Mouse (Mus musculus) ovary, adult 10 weeks (tissue): Measurements from ENCODE around the gene Timp4. TPM values are rescaled to one million over a fixed set of nuclear protein-coding genes. Genes with fewer than 3 reads are reported as not detected.

Experiments used
- polyA plus RNA-seq: library from polyadenylated mRNA; stranded (reverse); fragments of 350-450 nt; fragmentation: Illumina TruSeq; extraction: RNeasy Lipid Tissue Mini Kit (QIAGEN cat#74804); gene quantifications from one replicate; pipeline ENCODE4 v1.2.3, GENCODE M21; 2014

Gene Timp4
- 6.8 TPM for polyA plus RNA-seq

DNA sequence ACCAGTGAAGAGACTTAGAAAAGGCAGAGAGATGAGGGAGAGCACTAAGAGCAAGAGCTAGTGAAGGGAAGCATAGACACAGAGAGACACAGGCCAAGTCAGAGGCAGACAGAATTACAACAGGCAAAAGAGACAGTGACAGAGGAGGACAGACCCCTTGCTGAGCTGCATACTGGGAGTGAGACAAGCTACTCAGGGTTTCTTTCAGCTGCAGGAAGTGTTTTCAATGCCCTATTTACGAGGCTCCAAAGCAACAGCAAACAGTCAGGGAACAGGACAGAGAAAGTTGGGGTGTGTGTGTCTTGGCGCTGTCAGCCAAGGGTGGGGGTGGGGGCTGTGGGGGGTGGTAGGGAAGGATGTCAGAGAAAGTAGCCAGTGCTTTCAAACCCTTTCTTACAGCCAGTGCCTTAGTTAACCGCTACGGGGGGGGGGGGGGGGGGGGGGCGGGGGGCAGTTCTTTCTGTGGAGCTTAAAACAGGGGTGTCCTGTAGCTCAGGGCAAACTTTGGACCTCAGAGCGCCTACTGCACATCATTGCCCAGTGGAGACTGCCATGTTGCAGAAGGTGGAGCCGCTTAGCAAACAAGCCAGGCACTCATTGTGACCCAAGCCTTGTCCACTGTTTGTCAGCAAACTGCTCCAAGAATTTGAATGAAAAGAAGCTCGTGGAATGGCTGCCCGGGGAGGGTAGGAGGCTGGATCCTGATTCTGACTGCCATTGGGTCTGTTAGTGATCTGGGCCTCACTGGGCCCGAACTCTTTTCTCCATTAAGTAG is at the start of gene Timp4:
Gene Timp4, minus strand, starts transcription at position 107 of the 775 bp plus-strand sequence.

DNA sequence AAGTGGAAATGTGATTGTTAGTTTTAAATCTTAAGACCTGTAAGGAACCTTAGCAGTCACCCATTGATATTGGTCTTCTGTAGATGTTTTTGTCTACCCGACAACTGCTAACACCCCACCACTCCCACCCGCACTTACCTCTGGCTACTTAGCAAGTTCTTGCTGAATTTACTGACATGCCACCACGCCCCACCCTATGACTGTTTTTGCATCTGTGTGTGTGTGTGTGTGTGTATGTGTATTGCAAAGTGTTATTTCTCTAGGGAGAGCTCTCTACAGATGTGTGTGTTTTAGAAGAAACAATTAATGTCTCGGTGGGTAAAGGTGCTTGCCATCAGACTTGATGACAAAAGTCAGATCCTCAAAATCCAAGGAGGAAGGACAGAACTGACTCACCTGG is 25.0 kb downstream of the Timp4 start, which contains the start of gene Gm17482:
Gene Gm17482, plus strand, starts transcription at position 301 of the 400 bp plus-strand sequence.

Other genes starting within 250 kb of the Timp4 start
- 11.0 TPM for gene Tamm41, start 214.3 kb downstream of the Timp4 start, polyA plus RNA-seq
- gene Syn2, start 117.3 kb downstream of the Timp4 start, polyA plus RNA-seq: 2.1 TPM
- not detected for gene Gm17482, start 24.9 kb downstream of the Timp4 start, polyA plus RNA-seq
- gene Pparg, start 108.7 kb upstream of the Timp4 start, polyA plus RNA-seq: 117 TPM